Mouse (Mus musculus) embryo, embryonic 10 days (tissue): ENCODE data around the gene Btbd7.

Experiments
- DNase-seq: peaks from one replicate; pipeline ENCODE4 v3.0.0-alpha.2; 2015; ENCODE audit warnings: low spot score

Btbd7 gene

GRCm38 (mm10) chr12:102878031-102878823 is at the start of gene Btbd7:
Btbd7 (minus strand) TSS chr12:102878471.
- DNase-seq = peak; percentile 99

GRCm38 (mm10) chr12:102916073-102916472 is 37.8 kb upstream of the Btbd7 start:
- no peak for DNase-seq

GRCm38 (mm10) chr12:102908191-102908590 is 29.9 kb upstream of the Btbd7 start:
- no peak for DNase-seq

- DNase-seq = no peak
These were observed 20.8 kb upstream of the Btbd7 start, which contains the start of gene Cox8c for GRCm38 (mm10) chr12:102899091-102899490. Cox8c (plus strand) TSS chr12:102899316.

- DNase-seq = peak; percentile 11
These were observed 10.3 kb upstream of the Btbd7 start for GRCm38 (mm10) chr12:102888568-102888967.

GRCm38 (mm10) chr12:102887366-102887765 is 9.1 kb upstream of the Btbd7 start:
- no peak for DNase-seq

- DNase-seq = peak; percentile 67
These were observed 7.5 kb upstream of the Btbd7 start for GRCm38 (mm10) chr12:102885735-102886134.

- DNase-seq = peak; percentile 24
These were observed 630 bp upstream of the Btbd7 start for GRCm38 (mm10) chr12:102878901-102879300.

GRCm38 (mm10) chr12:102877301-102878030 is 805 bp downstream of the Btbd7 start:
- DNase-seq = peak; percentile 66

GRCm38 (mm10) chr12:102870527-102870926 is 7.7 kb downstream of the Btbd7 start:
- no peak for DNase-seq

GRCm38 (mm10) chr12:102869802-102870201 is 8.5 kb downstream of the Btbd7 start:
- no peak for DNase-seq

- DNase-seq = no peak
These were observed 17.5 kb downstream of the Btbd7 start for GRCm38 (mm10) chr12:102860806-102861205.

GRCm38 (mm10) chr12:102838271-102838670 is 40.0 kb downstream of the Btbd7 start:
- no peak for DNase-seq

GRCm38 (mm10) chr12:102832746-102833300 is 45.4 kb downstream of the Btbd7 start:
- DNase-seq = no peak

GRCm38 (mm10) chr12:102831888-102832287 is 46.4 kb downstream of the Btbd7 start:
- no peak for DNase-seq

- DNase-seq = no peak
These were observed 51.2 kb downstream of the Btbd7 start for GRCm38 (mm10) chr12:102827119-102827518.

- DNase-seq = no peak
These were observed 51.9 kb downstream of the Btbd7 start for GRCm38 (mm10) chr12:102826399-102826798.

- DNase-seq = no peak
These were observed 63.4 kb downstream of the Btbd7 start for GRCm38 (mm10) chr12:102814858-102815257.

GRCm38 (mm10) chr12:102799528-102799927 is 78.7 kb downstream of the Btbd7 start:
- no peak for DNase-seq

GRCm38 (mm10) chr12:102787927-102788326 is 90.3 kb downstream of the Btbd7 start:
- no peak for DNase-seq

GRCm38 (mm10) chr12:102785593-102785985 is 92.7 kb downstream of the Btbd7 start:
- no peak for DNase-seq

GRCm38 (mm10) chr12:102784899-102785592 is 93.2 kb downstream of the Btbd7 start:
- DNase-seq = no peak
